Mouse (Mus musculus) heart, embryonic 10.5 days (tissue): ENCODE results near the gene Wdr59. TPM values are rescaled to one million over a fixed set of nuclear protein-coding genes. Genes with fewer than 3 reads are reported as not detected.

Experiments
- DNase-seq: peaks from one replicate; pipeline ENCODE4 v3.0.0-alpha.2; 2017; ENCODE audit warnings: low spot score
- H3K27ac ChIP-seq: fragments of 300-500 bp; sonication (generic); 2 replicates; pipeline ENCODE4 v1.5.1; 2016; ENCODE audit warnings: mild to moderate bottlenecking
- H3K27me3 ChIP-seq: fragments of 300-500 bp; sonication (generic); 2 replicates; pipeline ENCODE4 v1.6.1; 2016; ENCODE audit warnings: mild to moderate bottlenecking; ENCODE audit not compliant: poor library complexity, insufficient read depth, severe bottlenecking
- H3K36me3 ChIP-seq: fragments of 300-500 bp; sonication (generic); 2 replicates; pipeline ENCODE4 v1.6.1; 2016; ENCODE audit warnings: mild to moderate bottlenecking, moderate library complexity
- H3K4me1 ChIP-seq: fragments of 300-500 bp; sonication (generic); 2 replicates; pipeline ENCODE4 v1.6.1; 2016; ENCODE audit warnings: mild to moderate bottlenecking
- H3K4me3 ChIP-seq: fragments of 300-500 bp; sonication (generic); 2 replicates; pipeline ENCODE4 v1.5.1; 2016; ENCODE audit warnings: mild to moderate bottlenecking, moderate library complexity
- H3K9me3 ChIP-seq: fragments of 300-500 bp; sonication (generic); 2 replicates; pipeline ENCODE4 v1.6.1; 2016; ENCODE audit warnings: mild to moderate bottlenecking, moderate library complexity
- WGBS: fragments of 180-500 bp; shearing (Covaris S2); methylation state at CpG from one replicate; pipeline ENCODE4 v1.1.7; 2016; 5-methylcytosine and 5-hydroxymethylcytosine counted together
- polyA plus RNA-seq: library from polyadenylated mRNA; unstranded; fragments of >200 nt; fragmentation: Nextera tagmentation; extraction: Ambion mirVana; gene quantifications from 2 replicates; pipeline ENCODE4 v1.2.1, GENCODE M21; 2016

Wdr59 gene
- polyA plus RNA-seq, 1 experiment from 2014 or later: 5.9 TPM

DNA sequence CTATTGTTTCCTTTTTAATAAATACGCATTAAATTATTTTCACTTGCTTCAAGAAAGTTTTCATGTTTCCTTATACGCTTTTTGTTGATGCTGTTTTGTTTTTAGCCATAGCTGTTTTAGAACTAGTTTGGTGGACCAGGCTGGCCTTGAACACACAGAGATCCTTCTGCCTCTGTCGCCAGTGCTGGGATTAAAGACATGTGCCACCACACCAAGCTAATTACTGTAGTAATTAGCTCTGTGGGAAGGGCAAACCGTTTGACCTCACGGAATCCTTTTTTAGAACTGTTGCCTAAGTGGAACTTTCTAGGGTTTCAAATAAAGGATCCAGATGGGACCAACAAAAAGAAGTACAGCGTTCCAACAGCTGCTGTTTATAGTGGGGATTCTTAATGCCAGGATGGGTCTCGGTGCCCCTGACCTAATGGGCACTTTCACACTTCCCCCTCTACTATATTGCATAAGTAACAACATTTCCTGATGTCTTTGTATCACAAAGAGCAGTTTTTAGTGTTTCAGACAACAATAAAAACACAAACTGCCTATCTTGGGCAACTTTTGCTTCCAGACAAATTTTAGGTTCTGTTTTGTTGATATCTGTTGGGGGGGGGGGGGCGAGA is 29.7 kb upstream of the Wdr59 start:
- no peaks in the 10 kb centered on the region for H3K9me3 ChIP-seq
- H3K4me3 ChIP-seq: no peak overlapping the region
- DNase-seq: no peak
- no peaks in the 10 kb centered on the region for H3K27me3 ChIP-seq
- H3K27ac ChIP-seq: no peak overlapping the region
- peaks cover 28% of the 10 kb centered on the region for H3K4me1 ChIP-seq
- peaks cover 5% of the 10 kb centered on the region for H3K36me3 ChIP-seq
- WGBS: 82% methylated on average over 8 of the region's 8 CpGs

DNA sequence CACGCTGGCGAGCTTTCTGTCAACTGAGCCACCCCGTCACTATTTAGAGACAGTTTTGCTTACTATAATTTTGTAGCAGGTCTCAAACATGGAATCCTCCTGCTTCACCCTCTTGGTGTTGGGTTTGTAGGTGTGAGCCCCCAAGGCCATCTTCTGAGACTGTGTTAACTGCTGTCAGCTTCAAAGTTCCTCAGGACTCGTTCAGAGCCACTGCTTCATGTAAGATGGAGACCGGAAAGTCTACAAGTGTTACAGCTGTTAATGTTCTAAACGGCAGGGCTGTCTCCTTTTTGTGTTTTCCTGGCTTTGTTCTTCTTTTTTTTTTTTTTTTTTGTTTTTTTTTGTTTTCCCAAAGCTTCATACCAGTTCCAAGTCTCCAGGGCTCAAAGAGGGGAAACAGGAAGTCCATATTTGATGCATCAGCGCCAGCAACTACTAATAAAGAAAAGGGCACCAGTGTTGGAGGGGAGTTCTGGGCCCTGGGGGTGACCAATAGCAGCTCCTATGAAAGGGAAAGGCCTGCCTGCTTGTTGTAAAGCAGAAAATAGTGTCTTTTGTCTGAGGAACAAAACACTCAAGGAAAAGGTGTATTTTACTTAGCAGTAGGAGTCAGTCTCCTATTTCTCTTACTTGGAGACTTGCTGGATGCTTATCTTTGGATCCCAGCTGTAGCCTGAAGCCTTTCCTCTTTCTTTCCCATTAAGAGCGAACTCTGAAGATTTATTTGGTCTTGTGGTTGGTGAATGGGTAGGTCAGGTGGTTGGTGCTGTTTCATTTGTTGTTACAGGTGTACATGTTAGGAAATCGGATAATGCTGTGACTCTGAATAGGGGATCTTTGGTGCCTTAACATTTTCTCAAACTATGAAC is 28.3 kb upstream of the Wdr59 start:
- no peaks in the 10 kb centered on the region for H3K27me3 ChIP-seq
- WGBS: 70% methylated on average over 9 of the region's 9 CpGs
- peak overlapping the region; percentile 49; the same call in 1 of the 2 replicates for H3K27ac ChIP-seq
- peaks cover 5% of the 10 kb centered on the region for H3K36me3 ChIP-seq
- H3K4me3 ChIP-seq: no peak overlapping the region
- DNase-seq: no peak
- H3K4me1 ChIP-seq: peaks cover 31% of the 10 kb centered on the region
- no peaks in the 10 kb centered on the region for H3K9me3 ChIP-seq

DNA sequence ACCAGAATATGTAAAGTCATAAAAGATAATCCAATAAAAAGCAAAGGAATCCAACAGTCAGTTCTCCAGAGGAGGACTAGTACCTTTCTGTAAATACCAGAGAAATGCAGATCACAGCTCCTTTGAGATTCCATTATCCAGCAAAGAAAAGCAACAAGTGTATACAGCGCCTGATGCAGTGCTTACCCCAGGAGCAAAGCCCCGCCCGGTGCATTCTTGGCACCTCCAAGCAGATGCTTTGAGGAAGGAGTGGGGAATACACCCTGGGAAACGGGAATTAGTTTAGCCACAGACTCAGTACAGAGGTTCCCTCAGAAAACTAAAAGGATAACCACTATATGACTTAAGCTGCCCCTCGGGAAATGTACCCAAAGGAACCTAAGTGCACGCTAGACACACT is 26.3 kb upstream of the Wdr59 start:
- DNase-seq: no peak
- Histone ChIP-seq H3K36me3 (peaks cover 11% of the 10 kb centered on the region), H3K27me3 (no peaks in the 10 kb centered on the region), H3K27ac (no peak overlapping the region), H3K9me3 (no peaks in the 10 kb centered on the region), H3K4me1 (peaks cover 36% of the 10 kb centered on the region), H3K4me3 (no peak overlapping the region)
- 84% methylated on average over 6 of the region's 6 CpGs for WGBS

GRCm38 (mm10) chr8:111547144-111547543 is 25.3 kb upstream of the Wdr59 start:
- peaks cover 11% of the 10 kb centered on the region for H3K36me3 ChIP-seq
- no peak overlapping the region for H3K4me3 ChIP-seq
- H3K27me3 ChIP-seq: no peaks in the 10 kb centered on the region
- H3K9me3 ChIP-seq: no peaks in the 10 kb centered on the region
- no peak for DNase-seq
- WGBS: 86% methylated on average over 3 of the region's 3 CpGs
- H3K4me1 ChIP-seq: peaks cover 37% of the 10 kb centered on the region
- H3K27ac ChIP-seq: no peak overlapping the region

DNA sequence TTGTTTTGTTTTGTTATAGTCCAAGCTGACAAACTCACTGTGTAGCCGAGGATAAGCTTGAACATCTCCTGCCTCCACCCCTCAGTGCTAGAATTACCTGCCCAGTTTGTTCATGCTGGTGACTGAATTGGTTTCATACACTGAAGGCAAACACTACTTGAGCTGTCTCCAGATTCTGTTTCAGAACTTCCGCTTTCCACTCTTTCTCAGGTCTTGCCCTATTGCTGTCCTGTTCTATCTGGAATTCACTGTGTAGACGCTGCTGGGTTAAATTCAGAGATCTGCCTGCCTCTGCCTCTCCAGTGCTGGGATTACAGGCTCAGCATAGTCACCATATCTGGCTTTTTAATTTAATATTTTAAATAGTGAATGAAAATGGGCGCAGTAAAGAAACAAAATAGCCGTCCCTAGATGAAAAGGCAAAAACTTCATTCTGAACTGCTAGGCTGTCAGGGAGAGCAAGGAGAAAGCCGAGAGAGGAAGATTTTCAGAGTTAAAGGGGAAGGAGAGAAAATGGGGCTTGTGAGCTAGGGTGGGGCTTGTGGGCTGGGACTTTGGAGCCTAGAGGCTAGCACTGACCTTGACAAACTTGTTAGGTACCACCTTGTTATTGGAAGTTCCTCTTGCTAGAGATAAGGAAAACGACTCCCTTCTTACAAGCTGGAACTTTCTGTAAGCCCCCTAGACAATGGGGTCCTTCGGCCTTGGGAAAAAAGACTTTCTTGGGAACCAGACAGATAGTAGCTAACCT is 23.7 kb upstream of the Wdr59 start:
- Histone ChIP-seq H3K27me3 (no peaks in the 10 kb centered on the region), H3K4me1 (peaks cover 38% of the 10 kb centered on the region), H3K9me3 (no peaks in the 10 kb centered on the region), H3K4me3 (no peak overlapping the region), H3K36me3 (peaks cover 13% of the 10 kb centered on the region), H3K27ac (no peak overlapping the region)
- WGBS: 73% methylated on average over 8 of the region's 8 CpGs
- no peak for DNase-seq

DNA sequence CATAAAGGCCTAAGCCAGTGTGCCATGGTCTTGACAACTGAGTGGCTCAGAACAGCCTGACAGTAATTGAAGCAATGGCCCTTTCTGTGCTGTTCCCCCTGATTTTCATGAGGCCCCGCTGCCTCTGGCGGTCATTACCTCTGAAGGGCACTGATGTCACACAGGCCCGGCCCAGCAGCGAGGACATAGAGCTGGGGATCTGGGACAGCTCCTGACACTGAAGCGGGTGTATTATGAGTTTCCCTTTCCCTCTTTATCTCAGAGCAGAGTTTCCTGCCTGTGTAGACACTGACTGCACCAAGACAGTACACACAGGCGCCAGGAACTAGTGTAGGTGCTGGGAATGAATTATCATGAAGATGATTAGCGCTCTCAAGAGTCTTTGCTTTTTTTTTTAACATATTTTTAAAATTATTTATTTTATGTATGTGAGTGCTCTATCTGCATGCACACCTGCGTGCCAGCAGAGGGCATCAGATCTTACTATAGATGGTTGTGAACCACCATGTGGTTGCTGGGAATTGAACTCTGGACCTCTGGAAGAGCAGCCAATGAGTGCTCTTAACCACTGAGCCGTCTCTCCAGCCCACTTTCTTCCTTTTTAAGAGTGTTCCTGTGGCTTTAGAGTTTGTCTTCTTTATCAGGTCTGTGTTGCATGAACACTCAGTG is 22.0 kb upstream of the Wdr59 start:
- no peak for DNase-seq
- Histone ChIP-seq H3K9me3 (no peaks in the 10 kb centered on the region), H3K4me1 (peaks cover 43% of the 10 kb centered on the region), H3K27me3 (no peaks in the 10 kb centered on the region), H3K36me3 (peaks cover 13% of the 10 kb centered on the region), H3K4me3 (peak overlapping the region; percentile 9; the same call in 1 of the 2 replicates), H3K27ac (peak overlapping the region; percentile 13; the same call in 1 of the 2 replicates)
- 71% methylated on average over 9 of the region's 9 CpGs for WGBS

DNA sequence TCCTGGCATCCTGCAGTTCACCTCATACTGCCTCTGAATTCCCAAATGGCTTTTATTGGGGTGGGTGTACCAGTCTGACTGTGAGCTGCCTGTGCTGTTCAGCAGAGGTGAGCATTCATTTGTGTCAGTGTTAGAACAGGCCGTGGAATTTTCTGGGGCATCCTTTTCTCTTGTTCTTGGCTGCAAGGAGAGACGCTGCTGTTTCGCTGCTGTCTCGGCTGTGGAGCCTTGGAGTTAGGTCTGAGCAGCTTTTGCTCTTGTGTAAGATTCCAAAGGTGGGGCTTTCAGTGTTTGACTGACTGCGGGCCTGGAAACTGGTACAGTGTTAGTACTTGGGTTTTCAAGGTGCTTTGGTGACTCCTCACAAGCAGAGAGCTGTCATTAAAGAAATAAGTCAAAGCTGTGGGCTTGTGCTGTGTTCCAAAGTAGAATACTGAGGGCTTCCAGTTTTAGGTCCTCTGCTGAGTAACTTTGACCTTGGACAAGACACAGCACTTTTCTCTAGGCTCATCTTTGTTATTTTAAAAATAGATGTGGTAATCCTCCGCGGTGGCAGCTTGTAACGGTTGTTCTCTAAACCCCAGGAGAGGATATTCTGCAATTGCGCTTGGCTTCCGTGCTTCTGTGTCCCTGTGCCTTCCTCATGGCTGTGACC is 17.7 kb upstream of the Wdr59 start:
- Histone ChIP-seq H3K4me3 (peak overlapping the region; percentile 22), H3K36me3 (peaks cover 8% of the 10 kb centered on the region), H3K4me1 (peaks cover 51% of the 10 kb centered on the region), H3K27me3 (no peaks in the 10 kb centered on the region), H3K9me3 (no peaks in the 10 kb centered on the region), H3K27ac (peak overlapping the region; percentile 56; the same call in 1 of the 2 replicates)
- 61% methylated on average over 10 of the region's 10 CpGs for WGBS
- DNase-seq: no peak

DNA sequence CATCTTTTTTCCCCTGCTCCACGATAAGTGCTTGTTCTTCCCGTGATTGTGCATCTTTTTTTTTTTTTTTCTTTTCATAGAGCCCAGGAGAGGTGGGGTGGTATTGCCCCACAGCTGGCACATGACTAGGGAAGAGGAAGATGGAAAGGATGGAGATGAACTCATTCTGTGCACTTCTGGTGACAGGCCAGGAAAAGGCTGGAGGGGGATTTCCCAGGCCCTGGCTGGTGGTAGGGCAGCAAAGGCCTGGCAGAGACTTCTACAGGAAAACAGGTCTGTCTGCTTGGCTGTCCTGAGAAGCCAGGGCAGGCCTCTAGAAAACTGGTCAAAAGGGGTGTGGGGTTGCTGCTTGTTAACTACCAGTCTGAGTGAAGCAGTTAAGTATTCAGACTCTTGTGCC is 16.3 kb upstream of the Wdr59 start:
- Histone ChIP-seq H3K36me3 (peaks cover 2% of the 10 kb centered on the region; the same call in 1 of the 2 replicates), H3K4me3 (peak overlapping the region; percentile 98), H3K27ac (no peak overlapping the region), H3K27me3 (no peaks in the 10 kb centered on the region), H3K4me1 (peaks cover 44% of the 10 kb centered on the region), H3K9me3 (no peaks in the 10 kb centered on the region)
- WGBS: 30% methylated on average over 2 of the region's 2 CpGs
- no peak for DNase-seq

DNA sequence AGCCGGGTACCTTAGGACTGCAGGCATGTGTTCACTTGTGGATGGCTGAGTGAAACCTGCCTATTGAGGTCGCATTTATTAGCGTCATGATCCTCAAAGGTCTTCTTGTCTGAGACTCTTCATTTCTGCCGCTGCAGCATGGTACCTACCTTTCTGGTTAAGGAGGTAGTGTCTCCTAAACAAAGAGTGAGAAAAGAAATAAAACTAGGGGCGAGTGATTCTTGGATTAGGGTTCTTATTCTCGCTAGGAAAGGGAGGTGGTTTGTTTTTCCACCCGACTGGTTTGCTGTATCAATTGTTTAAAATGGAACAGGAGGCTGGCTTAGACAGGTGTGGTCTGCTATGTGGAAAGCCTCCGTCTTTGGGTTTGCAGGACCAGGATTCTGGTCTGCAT is 15.9 kb upstream of the Wdr59 start:
- H3K4me1 ChIP-seq: peaks cover 40% of the 10 kb centered on the region
- peaks cover 2% of the 10 kb centered on the region; the same call in 1 of the 2 replicates for H3K36me3 ChIP-seq
- no peaks in the 10 kb centered on the region for H3K27me3 ChIP-seq
- 14% methylated on average over 8 of the region's 8 CpGs for WGBS
- no peak for DNase-seq
- H3K9me3 ChIP-seq: no peaks in the 10 kb centered on the region
- peak overlapping the region; percentile 96 for H3K27ac ChIP-seq
- peak overlapping the region; percentile 98 for H3K4me3 ChIP-seq

DNA sequence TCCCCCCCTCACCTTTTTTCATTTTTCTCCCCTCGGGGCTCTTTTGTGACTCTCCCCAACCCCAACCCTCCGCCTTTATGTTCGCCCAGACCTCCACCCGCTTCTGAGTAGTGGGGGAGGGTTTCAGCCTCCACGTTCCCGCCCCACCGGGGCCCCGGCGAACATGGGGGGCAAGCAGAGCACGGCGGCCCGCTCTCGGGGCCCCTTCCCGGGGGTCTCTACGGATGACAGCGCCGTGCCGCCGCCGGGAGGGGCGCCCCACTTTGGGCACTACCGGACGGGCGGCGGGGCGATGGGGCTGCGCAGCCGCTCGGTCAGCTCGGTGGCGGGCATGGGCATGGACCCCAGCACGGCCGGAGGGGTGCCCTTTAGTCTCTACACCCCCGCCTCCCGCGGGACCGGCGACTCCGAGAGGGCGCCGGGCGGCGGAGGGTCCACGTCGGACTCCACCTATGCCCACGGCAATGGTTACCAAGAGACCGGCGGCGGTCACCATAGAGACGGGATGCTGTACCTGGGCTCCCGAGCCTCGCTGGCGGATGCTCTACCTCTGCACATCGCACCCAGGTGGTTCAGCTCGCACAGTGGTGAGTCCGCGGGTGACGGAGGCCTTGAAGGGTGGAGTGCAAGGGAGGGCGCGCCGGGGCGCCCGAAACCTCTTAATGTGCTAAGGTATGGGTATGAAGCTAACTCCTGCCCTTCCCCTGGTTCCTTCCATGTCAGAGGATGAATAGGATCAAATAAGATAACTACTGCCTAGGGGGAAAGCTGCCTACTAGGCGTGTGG is 15.3 kb upstream of the Wdr59 start:
- H3K27me3 ChIP-seq: no peaks in the 10 kb centered on the region
- H3K4me1 ChIP-seq: peaks cover 37% of the 10 kb centered on the region
- peaks cover 2% of the 10 kb centered on the region; the same call in 1 of the 2 replicates for H3K36me3 ChIP-seq
- H3K4me3 ChIP-seq: peak overlapping the region; percentile 98
- H3K9me3 ChIP-seq: no peaks in the 10 kb centered on the region
- WGBS: under 1% methylated on average over 61 of the region's 64 CpGs
- DNase-seq: peak; percentile 82
- H3K27ac ChIP-seq: peak overlapping the region; percentile 96

DNA sequence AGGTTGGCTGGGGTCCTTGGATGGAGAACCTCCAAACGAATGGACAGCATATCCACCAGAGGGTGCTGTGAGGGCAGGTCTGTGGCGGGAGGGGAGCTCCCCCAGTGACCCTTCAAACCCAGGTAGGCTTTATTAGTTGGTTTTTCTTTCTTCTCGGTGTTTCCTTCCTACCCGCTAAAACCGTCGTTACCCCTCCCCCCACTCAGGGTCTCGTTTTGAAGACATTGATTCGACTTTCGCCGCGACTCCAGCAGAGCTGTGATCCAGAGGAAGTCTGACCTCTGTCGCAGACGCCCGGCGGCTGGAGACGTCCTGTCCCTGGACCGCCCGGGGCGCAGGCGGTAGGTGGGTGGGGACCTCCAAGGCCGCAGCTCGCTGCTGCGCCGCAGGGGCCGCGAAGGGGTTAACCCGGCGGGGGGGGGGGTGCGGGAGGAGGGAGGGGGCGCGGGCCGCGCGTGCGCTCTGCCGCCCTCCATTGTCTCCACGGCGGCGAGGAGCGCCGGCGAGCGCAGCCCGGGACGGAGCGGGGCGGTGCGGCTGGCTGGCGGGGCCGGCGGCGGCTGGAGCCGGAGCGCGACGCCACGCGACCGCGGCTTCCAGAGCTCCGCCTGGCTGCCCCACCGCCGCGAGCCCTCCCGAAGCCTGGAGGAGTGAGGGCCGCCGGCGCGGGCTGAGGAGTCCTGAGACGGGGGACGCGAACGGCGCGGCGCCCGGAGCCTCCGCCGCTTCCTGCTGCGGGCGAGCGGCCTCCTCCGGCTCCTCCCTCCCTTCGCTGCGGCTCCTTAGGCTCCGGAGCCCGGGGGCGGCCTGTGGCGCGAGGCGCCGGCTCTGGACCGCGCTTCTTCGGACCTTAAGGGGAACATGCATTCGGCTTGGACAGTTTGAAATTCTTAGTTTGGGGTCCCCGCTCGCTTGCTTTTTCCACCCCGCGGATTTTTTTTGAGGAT is 14.4 kb upstream of the Wdr59 start, which contains the start of gene Znrf1:
Gene Znrf1, plus strand, starts transcription at position 67 of the 947 bp plus-strand sequence.
- under 1% methylated on average over 84 of the region's 100 CpGs for WGBS
- no peaks in the 10 kb centered on the region for H3K27me3 ChIP-seq
- H3K36me3 ChIP-seq: no peaks in the 10 kb centered on the region
- H3K4me1 ChIP-seq: peaks cover 37% of the 10 kb centered on the region
- peak; percentile 94 for DNase-seq
- H3K9me3 ChIP-seq: no peaks in the 10 kb centered on the region
- peak within 1 kb of the TSS; percentile 98 for H3K4me3 ChIP-seq
- peak within 1 kb of the TSS; percentile 96 for H3K27ac ChIP-seq
